Mouse (Mus musculus) kidney, embryonic 15.5 days (tissue): ENCODE data around the gene Rasa4. TPM values are rescaled to one million over a fixed set of nuclear protein-coding genes. Genes with fewer than 3 reads are reported as not detected.
A peak's percentile ranks its signal among the peaks of the same experiment; 100 is the strongest.
"Not testable (repeated sequence)": the region's sequence is repeated elsewhere in the genome, so short reads cannot be mapped to it uniquely, and the experiment has no call there.

Experiments used
- ATAC-seq: fragments of 200-750 bp; cut with Nextera tagmentation; replicated peaks from 2 replicates; pipeline ENCODE4 v1.8.0; 2017; ENCODE audit warnings: moderate TSS enrichment; ENCODE audit not compliant: low FRiP score
- H3K27ac ChIP-seq: fragments of 300-500 bp; sonication (generic); 2 replicates; pipeline ENCODE4 v1.5.1; 2015; ENCODE audit warnings: mild to moderate bottlenecking, inconsistent platforms
- H3K27me3 ChIP-seq: fragments of 300-500 bp; sonication (generic); 2 replicates; pipeline ENCODE4 v1.6.1; 2015; ENCODE audit warnings: inconsistent platforms
- H3K36me3 ChIP-seq: fragments of 300-500 bp; sonication (generic); 2 replicates; pipeline ENCODE4 v1.6.1; 2015; ENCODE audit warnings: inconsistent platforms
- H3K4me1 ChIP-seq: fragments of 300-500 bp; sonication (generic); 2 replicates; pipeline ENCODE4 v1.6.1; 2015; ENCODE audit warnings: inconsistent platforms
- H3K4me2 ChIP-seq: fragments of 300-500 bp; sonication (generic); 2 replicates; pipeline ENCODE4 v1.6.1; 2015; ENCODE audit warnings: moderate library complexity, mild to moderate bottlenecking, inconsistent platforms
- H3K4me3 ChIP-seq: fragments of 300-500 bp; sonication (generic); replicated peaks from 2 replicates; pipeline ENCODE4 v1.5.1; 2015; ENCODE audit warnings: mild to moderate bottlenecking, inconsistent platforms
- H3K9ac ChIP-seq: fragments of 300-500 bp; sonication (generic); 2 replicates; pipeline ENCODE4 v1.6.1; 2015; ENCODE audit warnings: mild to moderate bottlenecking, inconsistent platforms
- H3K9me3 ChIP-seq: fragments of 300-500 bp; sonication (generic); replicated peaks from 2 replicates; pipeline ENCODE4 v1.6.1; 2016; ENCODE audit warnings: inconsistent platforms
- WGBS: fragments of 180-500 bp; shearing (Covaris S2); methylation state at CpG from one replicate; pipeline ENCODE4 v1.1.7; 2015; ENCODE audit warnings: mixed read lengths; 5-methylcytosine and 5-hydroxymethylcytosine counted together
- polyA plus RNA-seq: library from polyadenylated mRNA; unstranded; fragments of >200 nt; fragmentation: Nextera tagmentation; extraction: Ambion mirVana; gene quantifications from 2 replicates; pipeline ENCODE4 v1.2.1, GENCODE M21; 2015

Gene Rasa4
- polyA plus RNA-seq, 1 experiment from 2014 or later: 18.5 TPM

DNA sequence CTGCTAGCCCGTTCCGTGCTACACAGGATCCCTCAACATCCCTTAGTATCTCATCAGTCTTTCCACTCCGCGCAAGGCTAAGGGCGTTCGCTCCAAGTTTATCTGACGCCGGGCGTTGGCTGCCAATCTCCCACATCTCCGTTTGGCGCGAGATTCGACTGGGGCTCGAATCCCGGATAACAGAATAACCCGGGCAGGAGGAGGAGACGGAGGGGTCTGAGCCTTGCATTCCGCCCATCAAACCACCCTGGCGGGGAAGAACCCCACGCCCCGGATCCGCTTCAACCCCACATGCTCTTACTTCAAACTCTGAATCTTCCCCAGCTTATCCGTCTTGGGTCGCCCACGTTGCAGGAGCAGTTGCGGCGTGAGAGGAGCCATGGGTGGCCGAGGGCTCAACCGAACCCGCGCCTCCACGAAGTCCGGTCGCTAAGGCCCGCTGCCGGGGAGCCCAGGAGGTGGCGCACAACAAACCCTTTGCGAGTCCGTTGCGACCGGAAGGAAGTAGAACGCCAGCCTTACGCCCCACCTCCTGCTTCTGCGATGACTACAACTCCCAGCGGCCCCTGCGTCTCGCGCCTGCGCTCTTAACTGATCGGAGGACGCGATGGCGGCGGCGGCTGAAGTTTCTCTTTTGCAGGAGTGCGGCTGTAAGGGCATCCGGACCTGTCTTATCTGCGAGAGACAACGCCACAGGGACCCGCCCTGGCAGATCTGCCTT is 52.0 kb downstream of the Rasa4 start, which contains the start of the genes Lrwd1 and Alkbh4:
Gene Lrwd1, minus strand, starts transcription at position 504 of the 721 bp plus-strand sequence.
Gene Alkbh4, plus strand, starts transcription at position 576 of the 721 bp plus-strand sequence.
- Histone ChIP-seq H3K36me3 (peaks cover 44% of the 10 kb centered on the region), H3K4me3 (peak within 1 kb of the TSS; percentile 73), H3K4me1 (peaks cover 22% of the 10 kb centered on the region), H3K9me3 (no peaks in the 10 kb centered on the region), H3K4me2 (peak within 1 kb of the TSS; percentile 71), H3K27me3 (no peaks in the 10 kb centered on the region), H3K27ac (peak within 1 kb of the TSS; percentile 84), H3K9ac (peak within 1 kb of the TSS; percentile 79)
- WGBS: under 1% methylated on average over 60 of the region's 60 CpGs
- ATAC-seq: peak; percentile 93

DNA sequence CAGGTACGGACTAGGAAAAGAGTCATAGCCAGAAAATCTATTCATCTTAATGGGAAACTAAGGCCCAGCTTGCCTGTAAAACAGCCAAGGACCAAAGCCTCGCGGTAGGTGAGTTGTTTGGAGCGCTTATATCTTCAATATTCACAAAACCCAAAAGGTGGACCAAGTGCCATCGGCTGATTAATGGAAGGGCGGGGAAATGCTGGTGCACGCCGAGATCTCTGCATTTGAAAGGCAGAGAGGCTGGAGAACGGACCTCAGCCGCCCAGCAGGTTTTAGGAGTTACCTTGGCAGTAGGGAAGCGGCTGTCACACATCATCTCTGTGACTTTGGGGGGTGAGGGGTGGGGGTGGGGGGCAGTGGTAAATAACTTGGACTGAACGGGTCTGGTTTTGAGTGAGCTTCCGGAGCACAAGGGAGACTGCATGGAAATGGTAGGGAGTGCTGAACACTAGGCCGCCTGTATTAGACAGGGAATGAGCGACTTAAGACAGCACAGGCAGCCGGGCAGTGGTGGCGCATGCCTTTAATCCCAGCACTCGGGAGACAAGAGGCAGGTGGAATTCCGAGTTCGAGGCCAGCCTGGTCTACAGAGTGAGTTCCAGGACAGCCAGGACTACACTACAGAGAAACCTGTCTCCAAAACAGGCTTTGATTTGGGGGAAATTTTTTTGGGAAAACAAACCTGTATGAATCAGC is 52.7 kb downstream of the Rasa4 start:
- WGBS: 5% methylated on average over 20 of the region's 20 CpGs
- Histone ChIP-seq H3K4me1 (peaks cover 22% of the 10 kb centered on the region), H3K9ac (peak overlapping the region; percentile 79), H3K9me3 (no peaks in the 10 kb centered on the region), H3K27me3 (no peaks in the 10 kb centered on the region), H3K36me3 (peaks cover 48% of the 10 kb centered on the region), H3K27ac (peak overlapping the region; percentile 84), H3K4me2 (peak overlapping the region; percentile 71), H3K4me3 (peak overlapping the region; percentile 73)
- no peak for ATAC-seq

- ATAC-seq: no peak
- WGBS: 81% methylated on average over 13 of the region's 13 CpGs
These were observed 54.0 kb downstream of the Rasa4 start for GRCm38 (mm10) chr5:136137658-136138274.

DNA sequence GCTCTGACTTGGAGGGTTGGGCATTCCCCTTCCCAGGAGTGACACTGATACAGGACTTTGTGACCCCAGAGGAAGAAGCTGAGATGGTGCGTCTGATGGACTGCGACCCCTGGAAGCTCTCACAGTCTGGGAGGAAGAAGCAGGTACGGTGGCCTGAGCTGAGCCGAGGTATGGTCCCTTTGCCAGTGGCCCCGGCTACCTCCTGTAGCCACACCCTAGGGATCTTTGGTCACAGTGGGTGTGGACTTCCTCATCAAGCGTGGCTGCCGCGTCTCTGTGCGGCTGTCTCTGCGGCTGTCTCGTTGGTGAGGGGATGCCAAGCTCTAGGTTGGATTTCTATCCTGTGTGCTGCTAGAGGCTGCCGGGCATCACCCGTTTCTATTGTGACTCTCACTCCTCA is 55.7 kb downstream of the Rasa4 start:
- Histone ChIP-seq H3K4me3 (no peak overlapping the region), H3K27me3 (no peaks in the 10 kb centered on the region), H3K27ac (no peak overlapping the region), H3K4me2 (no peak overlapping the region), H3K4me1 (peaks cover 22% of the 10 kb centered on the region), H3K9ac (no peak overlapping the region), H3K36me3 (peaks cover 45% of the 10 kb centered on the region), H3K9me3 (no peaks in the 10 kb centered on the region)
- WGBS: 94% methylated on average over 13 of the region's 13 CpGs
- no peak for ATAC-seq

More at GRCm38 (mm10) chr5:136137658-136138274, 54.0 kb downstream of the Rasa4 start:
- Histone ChIP-seq H3K4me1 (peaks cover 22% of the 10 kb centered on the region), H3K27ac (no peak overlapping the region), H3K9ac (no peak overlapping the region), H3K36me3 (peaks cover 49% of the 10 kb centered on the region), H3K4me2 (no peak overlapping the region), H3K9me3 (no peaks in the 10 kb centered on the region), H3K4me3 (no peak overlapping the region), H3K27me3 (no peaks in the 10 kb centered on the region)

DNA sequence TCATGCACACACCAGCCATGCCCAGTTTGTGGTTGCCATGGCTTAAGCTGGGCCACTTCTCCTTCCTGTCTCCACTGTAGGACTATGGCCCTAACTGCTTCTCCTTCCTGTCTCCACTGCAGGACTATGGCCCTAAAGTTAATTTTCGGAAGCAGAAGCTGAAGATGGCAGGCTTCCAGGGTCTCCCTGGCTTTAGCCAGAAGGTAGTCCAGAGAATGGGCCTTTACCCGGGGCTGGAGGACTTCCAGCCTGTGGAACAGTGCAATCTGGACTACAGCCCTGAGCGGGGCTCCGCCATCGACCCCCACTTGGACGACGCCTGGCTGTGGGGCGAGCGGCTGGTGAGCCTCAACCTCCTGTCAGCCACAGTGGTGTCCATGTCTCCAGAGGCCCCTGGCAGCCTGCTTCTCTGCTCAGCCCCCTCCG is 56.4 kb downstream of the Rasa4 start:
- Histone ChIP-seq H3K27me3 (no peaks in the 10 kb centered on the region), H3K4me2 (no peak overlapping the region), H3K4me1 (peaks cover 15% of the 10 kb centered on the region), H3K27ac (no peak overlapping the region), H3K4me3 (no peak overlapping the region), H3K9me3 (no peaks in the 10 kb centered on the region), H3K9ac (no peak overlapping the region), H3K36me3 (peaks cover 45% of the 10 kb centered on the region)
- 92% methylated on average over 10 of the region's 10 CpGs for WGBS
- no peak for ATAC-seq

DNA sequence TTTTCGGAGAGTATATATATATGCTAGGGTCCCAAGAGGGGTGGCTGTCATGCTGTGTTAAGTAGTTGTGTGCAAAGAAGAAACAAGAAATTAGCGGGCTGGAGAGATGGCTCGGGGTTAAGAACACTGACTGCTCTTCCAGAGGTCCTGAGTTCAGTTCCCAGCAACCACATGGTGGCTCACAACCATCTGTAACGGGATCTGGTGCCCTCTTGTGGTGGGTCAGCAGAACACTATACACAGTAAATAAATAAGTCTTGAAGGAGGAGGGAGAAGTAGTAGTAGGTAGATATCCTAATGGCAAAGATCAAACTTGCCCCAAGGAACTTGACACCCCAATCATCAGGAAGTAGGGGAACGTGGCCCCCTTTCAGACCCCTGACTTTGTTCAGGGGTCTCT is 59.0 kb downstream of the Rasa4 start:
- peaks cover 45% of the 10 kb centered on the region for H3K36me3 ChIP-seq
- no peak overlapping the region for H3K4me3 ChIP-seq
- H3K9ac ChIP-seq: no peak overlapping the region
- peaks cover under 1% of the 10 kb centered on the region; the same call in 1 of the 2 replicates for H3K4me1 ChIP-seq
- no peaks in the 10 kb centered on the region for H3K9me3 ChIP-seq
- no peak for ATAC-seq
- H3K27me3 ChIP-seq: no peaks in the 10 kb centered on the region
- 84% methylated on average over 5 of the region's 5 CpGs for WGBS
- no peak overlapping the region for H3K4me2 ChIP-seq
- H3K27ac ChIP-seq: no peak overlapping the region

GRCm38 (mm10) chr5:136143161-136143755 is 59.5 kb downstream of the Rasa4 start:
- Histone ChIP-seq H3K27me3 (no peaks in the 10 kb centered on the region), H3K4me3 (no peak overlapping the region), H3K9me3 (no peaks in the 10 kb centered on the region), H3K4me1 (no peaks in the 10 kb centered on the region), H3K9ac (no peak overlapping the region), H3K36me3 (peaks cover 45% of the 10 kb centered on the region), H3K27ac (no peak overlapping the region), H3K4me2 (no peak overlapping the region)
- 93% methylated on average over 6 of the region's 6 CpGs for WGBS
- no peak for ATAC-seq

DNA sequence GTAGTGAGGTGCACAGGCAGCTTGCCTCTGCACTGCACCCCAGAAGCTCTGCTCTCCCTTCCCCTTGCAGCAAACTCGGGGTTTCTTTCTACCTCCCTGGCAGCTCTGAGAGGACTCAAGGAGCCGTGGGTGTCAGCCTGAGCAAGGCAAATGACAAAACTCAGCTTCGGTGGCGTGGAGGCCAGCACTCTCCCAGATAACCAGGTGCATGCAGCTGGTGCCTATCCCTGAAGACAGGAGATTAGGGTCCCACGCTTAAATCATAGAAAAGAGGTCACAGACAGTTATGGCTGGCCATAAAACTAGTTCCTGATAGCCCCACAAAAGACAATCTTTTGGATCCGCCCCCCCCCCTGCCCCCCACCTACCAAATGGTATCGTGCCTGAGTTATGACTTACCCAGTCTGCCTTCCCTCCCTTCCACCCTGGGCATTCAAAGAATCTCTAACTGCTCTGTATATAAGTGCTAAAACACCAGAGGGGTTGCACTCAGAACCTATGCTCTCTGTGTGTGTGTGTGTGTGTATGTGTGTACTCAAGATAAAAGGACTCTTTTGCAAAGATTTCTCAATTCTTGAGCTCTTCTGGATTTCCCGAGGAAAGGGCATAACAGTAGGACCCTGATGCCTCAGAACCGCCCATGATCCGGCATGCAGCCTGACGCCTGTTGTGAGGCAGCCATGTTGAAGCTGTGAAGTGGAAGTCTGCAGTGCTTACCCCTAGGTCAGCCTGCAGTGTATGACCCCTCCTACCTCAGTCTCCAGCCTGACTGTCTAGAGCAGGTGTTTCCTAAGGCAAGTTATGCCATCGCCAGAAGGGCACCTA is 61.1 kb downstream of the Rasa4 start:
- H3K36me3 ChIP-seq: peaks cover 30% of the 10 kb centered on the region
- ATAC-seq: no peak
- no peaks in the 10 kb centered on the region for H3K4me1 ChIP-seq
- WGBS: 34% methylated on average over 12 of the region's 12 CpGs
- no peak overlapping the region for H3K9ac ChIP-seq
- no peak overlapping the region for H3K4me3 ChIP-seq
- no peaks in the 10 kb centered on the region for H3K27me3 ChIP-seq
- no peak overlapping the region for H3K27ac ChIP-seq
- no peak overlapping the region for H3K4me2 ChIP-seq
- H3K9me3 ChIP-seq: no peaks in the 10 kb centered on the region

DNA sequence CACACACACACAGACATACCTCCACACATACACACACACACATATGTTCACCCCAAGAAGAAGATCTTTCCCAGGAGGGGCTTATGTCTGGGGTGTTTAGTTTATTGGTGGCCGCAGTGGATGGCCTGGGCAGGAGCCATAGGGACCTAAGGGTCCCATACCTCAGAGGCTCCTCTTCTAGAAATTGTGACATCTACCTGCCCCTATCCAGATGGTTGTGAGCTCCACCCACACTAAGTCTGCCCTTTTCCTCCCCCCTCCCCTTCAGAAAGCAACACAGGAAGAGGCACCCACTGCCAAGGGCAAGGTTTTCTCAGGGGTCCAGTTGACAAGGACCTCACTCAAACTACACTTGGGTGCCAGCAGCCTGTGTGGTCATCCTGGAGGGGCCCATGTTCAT is 63.2 kb downstream of the Rasa4 start:
- ATAC-seq: no peak
- Histone ChIP-seq H3K9ac (no peak overlapping the region), H3K4me2 (no peak overlapping the region), H3K4me3 (no peak overlapping the region), H3K4me1 (no peaks in the 10 kb centered on the region), H3K27ac (no peak overlapping the region), H3K36me3 (peaks cover 9% of the 10 kb centered on the region), H3K9me3 (no peaks in the 10 kb centered on the region), H3K27me3 (no peaks in the 10 kb centered on the region)
- 93% methylated on average over 1 of the region's 1 CpGs for WGBS

GRCm38 (mm10) chr5:136147704-136148103 is 64.0 kb downstream of the Rasa4 start:
- Histone ChIP-seq H3K4me1 (no peaks in the 10 kb centered on the region), H3K9me3 (no peaks in the 10 kb centered on the region), H3K27ac (no peak overlapping the region), H3K9ac (no peak overlapping the region), H3K4me3 (no peak overlapping the region), H3K4me2 (no peak overlapping the region), H3K27me3 (no peaks in the 10 kb centered on the region), H3K36me3 (peaks cover 1% of the 10 kb centered on the region)
- ATAC-seq: no peak
- 71% methylated on average over 8 of the region's 8 CpGs for WGBS

GRCm38 (mm10) chr5:136149134-136149576 is 65.4 kb downstream of the Rasa4 start:
- not testable (repeated sequence) for H3K4me1 ChIP-seq, H3K27me3 ChIP-seq, H3K36me3 ChIP-seq, H3K9ac ChIP-seq, H3K4me2 ChIP-seq, ATAC-seq, H3K9me3 ChIP-seq, H3K27ac ChIP-seq, H3K4me3 ChIP-seq
- 66% methylated on average over 5 of the region's 5 CpGs for WGBS
